Mouse (Mus musculus) limb, embryonic 14.5 days (tissue): ENCODE measurements around the gene Epsti1. TPM values are rescaled to one million over a fixed set of nuclear protein-coding genes. Genes with fewer than 3 reads are reported as not detected.

Experiments
- ATAC-seq: fragments of 200-750 bp; cut with Nextera tagmentation; 2 replicates; pipeline ENCODE4 v1.8.0; 2017; ENCODE audit warnings: low read depth, moderate number of reproducible peaks, moderate TSS enrichment; ENCODE audit not compliant: low FRiP score
- DNase-seq: peaks from one replicate; pipeline ENCODE4 v3.0.0-alpha.2; 2015; ENCODE audit warnings: low spot score
- H3K27ac ChIP-seq: fragments of 300-500 bp; sonication (generic); replicated peaks from 2 replicates; pipeline ENCODE4 v1.5.1; 2014; ENCODE audit warnings: low read depth, mild to moderate bottlenecking, low read length, moderate library complexity, mixed read lengths
- H3K27me3 ChIP-seq: fragments of 300-500 bp; sonication (generic); 2 replicates; pipeline ENCODE4 v1.6.1; 2014; ENCODE audit warnings: low read length, mixed read lengths; ENCODE audit not compliant: control insufficient read depth, insufficient read depth
- H3K36me3 ChIP-seq: fragments of 300-500 bp; sonication (generic); 2 replicates; pipeline ENCODE4 v1.6.1; 2014; ENCODE audit warnings: mild to moderate bottlenecking, low read length, moderate library complexity, mixed read lengths; ENCODE audit not compliant: control insufficient read depth, insufficient read depth
- H3K4me1 ChIP-seq: fragments of 300-500 bp; sonication (generic); 2 replicates; pipeline ENCODE4 v1.6.1; 2014; ENCODE audit warnings: antibody characterized with exemption, low read length, mixed read lengths; ENCODE audit not compliant: control insufficient read depth, insufficient read depth
- H3K4me2 ChIP-seq: fragments of 300-500 bp; sonication (generic); replicated peaks from 2 replicates; pipeline ENCODE4 v1.6.1; 2014; ENCODE audit warnings: low read depth, mild to moderate bottlenecking, low read length, moderate library complexity; ENCODE audit not compliant: severe bottlenecking
- H3K4me3 ChIP-seq: fragments of 300-500 bp; sonication (generic); replicated peaks from 2 replicates; pipeline ENCODE4 v1.5.1; 2014; ENCODE audit warnings: low read length
- H3K9ac ChIP-seq: fragments of 300-500 bp; sonication (generic); 2 replicates; pipeline ENCODE4 v1.6.1; 2014; ENCODE audit warnings: mild to moderate bottlenecking, low read depth, low read length, moderate library complexity; ENCODE audit not compliant: severe bottlenecking
- H3K9me3 ChIP-seq: fragments of 300-500 bp; sonication (generic); 2 replicates; pipeline ENCODE4 v1.6.1; 2016; ENCODE audit warnings: low read length; ENCODE audit not compliant: control insufficient read depth
- POLR2A ChIP-seq: fragments of 200-500 bp; IDR thresholded peaks from 2 replicates; pipeline ENCODE4 v1.8.0; 2012; ENCODE audit warnings: inconsistent platforms, mild to moderate bottlenecking, moderate library complexity, borderline replicate concordance; ENCODE audit not compliant: insufficient read depth, insufficient read length; ENCODE audit errors: extremely low read depth
- WGBS: fragments of 180-500 bp; shearing (Covaris S2); extraction: QIAGEN DNeasy Blood & Tissue Kit; methylation state at CpG from one replicate; pipeline ENCODE4 v1.1.7; 2014; 5-methylcytosine and 5-hydroxymethylcytosine counted together
- polyA plus RNA-seq, 2 experiments: library from polyadenylated mRNA; depleted of rRNA in 1 of 2; stranded (reverse) in 1 of 2; unstranded in 1 of 2; fragments of >200 nt; fragmentation: Nextera tagmentation in 1 of 2; extraction: Ambion mirVana in 1 of 2; gene quantifications; 2 replicates each; pipeline versions ENCODE4 v1.2.1 to v1.2.3; 2012 to 2014

The Epsti1 gene
- polyA plus RNA-seq, 2 experiments, result 0.67 to 1.6 TPM

DNA sequence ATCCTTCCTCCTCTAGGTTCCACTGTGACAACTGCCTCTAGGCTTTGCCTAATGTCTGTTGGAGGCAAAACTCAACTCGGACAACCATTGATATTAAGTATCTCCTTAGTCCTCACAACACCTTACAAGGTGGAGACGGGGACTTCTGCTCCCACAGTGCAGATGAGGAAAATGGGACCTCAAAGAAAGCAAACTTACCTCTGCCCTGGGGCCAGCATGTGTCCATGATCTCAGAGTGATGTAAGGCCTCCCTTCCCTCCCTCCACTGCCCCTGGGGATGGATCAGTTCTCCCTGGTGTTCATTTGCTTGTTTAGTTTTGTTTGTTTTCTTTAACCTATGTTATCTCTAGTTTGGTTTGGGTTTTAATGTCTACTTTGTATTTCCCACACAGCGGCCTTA is 1.5 kb upstream of the Epsti1 start:
- H3K4me1 ChIP-seq, result no peaks in the 10 kb centered on the region
- DNase-seq (no peak), ATAC-seq (no peak)
- no peak overlapping the region for H3K9ac ChIP-seq
- H3K4me2 ChIP-seq, result no peak overlapping the region
- WGBS, result 86% methylated on average over 3 of the region's 3 CpGs
- H3K36me3 ChIP-seq, result no peaks in the 10 kb centered on the region
- no peaks in the 10 kb centered on the region for H3K27me3 ChIP-seq
- H3K4me3 ChIP-seq, result no peak overlapping the region
- no peak for TF ChIP-seq POLR2A
- no peak overlapping the region for H3K27ac ChIP-seq
- no peaks in the 10 kb centered on the region for H3K9me3 ChIP-seq

DNA sequence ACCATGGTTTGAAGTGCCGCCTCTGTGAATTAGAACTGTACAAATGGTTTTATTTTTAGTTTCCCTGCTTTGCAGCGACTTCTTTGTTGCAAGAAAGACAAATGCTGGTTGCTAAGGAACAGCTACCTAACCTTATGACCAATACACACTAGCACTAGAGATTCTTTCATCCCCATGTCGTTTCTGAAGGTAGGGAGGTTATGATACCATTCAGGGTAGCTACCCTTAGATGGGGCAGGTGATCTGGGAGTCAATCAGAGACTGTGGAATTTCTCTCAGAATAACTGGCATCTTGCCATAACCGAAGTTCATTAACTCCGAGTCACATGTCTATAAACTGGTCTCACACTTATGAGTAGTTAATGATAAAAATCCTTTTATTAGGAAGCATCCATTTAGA is 1.4 kb downstream of the Epsti1 start:
- Histone ChIP-seq H3K36me3 (no peaks in the 10 kb centered on the region), H3K4me2 (no peak overlapping the region), H3K4me3 (no peak overlapping the region), H3K27me3 (no peaks in the 10 kb centered on the region), H3K4me1 (no peaks in the 10 kb centered on the region), H3K27ac (no peak overlapping the region), H3K9ac (no peak overlapping the region), H3K9me3 (no peaks in the 10 kb centered on the region; the same call in 1 of the 2 replicates)
- no peak for DNase-seq
- no peak for ATAC-seq
- TF ChIP-seq POLR2A, result no peak
- 62% methylated on average over 5 of the region's 5 CpGs for WGBS

GRCm38 (mm10) chr14:77906586-77906985 is 2.5 kb downstream of the Epsti1 start:
- Histone ChIP-seq H3K4me1 (no peaks in the 10 kb centered on the region), H3K27ac (no peak overlapping the region), H3K9me3 (no peaks in the 10 kb centered on the region; the same call in 1 of the 2 replicates), H3K27me3 (no peaks in the 10 kb centered on the region), H3K9ac (no peak overlapping the region), H3K36me3 (no peaks in the 10 kb centered on the region), H3K4me2 (no peak overlapping the region), H3K4me3 (no peak overlapping the region)
- ATAC-seq (no peak), DNase-seq (no peak)
- 88% methylated on average over 5 of the region's 5 CpGs for WGBS
- no peak for TF ChIP-seq POLR2A

DNA sequence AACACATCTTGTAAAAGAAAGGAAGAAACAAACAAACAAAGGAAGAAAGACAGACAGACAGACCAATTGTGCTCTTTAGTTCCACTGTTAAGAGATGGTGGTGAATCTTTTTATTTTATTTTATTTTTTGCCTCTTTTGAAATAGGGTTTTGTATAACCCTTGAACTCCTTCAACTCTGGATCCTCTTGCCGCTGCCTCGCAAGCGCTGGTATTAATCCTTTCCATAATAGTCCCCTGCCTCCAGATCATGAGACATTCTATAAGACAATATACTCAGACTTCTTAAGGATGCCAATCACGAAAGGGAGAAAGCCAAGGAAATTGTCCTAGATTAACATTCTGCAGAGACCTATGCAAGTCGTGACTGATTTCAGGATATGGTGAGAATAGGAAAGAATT is 11.7 kb downstream of the Epsti1 start:
- WGBS, result 88% methylated on average over 5 of the region's 5 CpGs
- H3K4me2 ChIP-seq, result no peak overlapping the region
- no peaks in the 10 kb centered on the region for H3K4me1 ChIP-seq
- no peak overlapping the region for H3K27ac ChIP-seq
- H3K27me3 ChIP-seq, result no peaks in the 10 kb centered on the region
- DNase-seq, result no peak
- ATAC-seq, result no peak
- no peak overlapping the region for H3K9ac ChIP-seq
- TF ChIP-seq POLR2A, result no peak
- H3K9me3 ChIP-seq, result no peaks in the 10 kb centered on the region
- no peak overlapping the region for H3K4me3 ChIP-seq
- no peaks in the 10 kb centered on the region for H3K36me3 ChIP-seq

- DNase-seq (no peak), ATAC-seq (no peak)
- Histone ChIP-seq H3K9me3 (no peaks in the 10 kb centered on the region), H3K4me2 (no peak overlapping the region), H3K27me3 (no peaks in the 10 kb centered on the region), H3K9ac (no peak overlapping the region), H3K4me3 (no peak overlapping the region), H3K4me1 (peaks cover 9% of the 10 kb centered on the region; the same call in 1 of the 2 replicates), H3K36me3 (no peaks in the 10 kb centered on the region), H3K27ac (no peak overlapping the region)
- TF ChIP-seq POLR2A, result no peak
- WGBS, result 82% methylated on average over 8 of the region's 8 CpGs
Measured at GRCm38 (mm10) chr14:77921641-77922040, 17.6 kb downstream of the Epsti1 start.
